Mouse (Mus musculus) olfactory bulb, adult 2 months (tissue): ENCODE results near the gene Slc35a5.

Experiments used
- CTCF ChIP-seq: fragments of 200-500 bp; IDR thresholded peaks from 2 replicates; pipeline ENCODE4 v1.5.1; 2012; ENCODE audit warnings: low read depth, mild to moderate bottlenecking, low read length, moderate library complexity; ENCODE audit not compliant: insufficient read depth
- POLR2A ChIP-seq: fragments of 200-500 bp; IDR thresholded peaks from 2 replicates; pipeline ENCODE4 v1.6.1; 2012; ENCODE audit warnings: mild to moderate bottlenecking, low read depth, low read length, moderate library complexity; ENCODE audit not compliant: insufficient read depth

DNA sequence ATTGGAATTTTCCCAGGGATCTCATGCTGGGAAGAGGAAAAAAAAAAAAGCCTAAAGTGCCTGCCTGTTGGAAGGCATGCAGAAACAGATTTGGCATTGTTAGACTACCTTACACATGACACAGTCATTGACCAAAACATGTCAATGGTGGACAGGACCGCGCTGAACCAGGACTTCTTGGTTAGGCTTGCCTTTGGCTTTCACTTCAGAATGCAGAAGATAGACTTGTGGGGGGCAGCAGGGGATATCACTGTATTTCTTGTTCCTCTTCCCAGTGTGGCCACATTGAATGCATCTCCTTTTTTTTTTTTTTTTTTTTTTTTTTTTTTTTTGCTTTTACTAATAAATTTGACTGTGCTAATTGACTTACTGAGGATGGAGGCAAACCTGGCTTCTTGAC is 42.9 kb upstream of the Slc35a5 start:
- no peak for TF ChIP-seq CTCF
- TF ChIP-seq POLR2A, result no peak
